Mouse (Mus musculus): ENCODE data around the gene Fam184a.
"Not testable (repeated sequence)": the region's sequence is repeated elsewhere in the genome, so short reads cannot be mapped to it uniquely, and the experiment has no call there.

Fam184a gene

GRCm38 (mm10) chr10:53688952-53689584 is 61.9 kb downstream of the Fam184a start:
- DNase-seq: no peak

GRCm38 (mm10) chr10:53688533-53688932 is 62.4 kb downstream of the Fam184a start:
- DNase-seq: no peak

GRCm38 (mm10) chr10:53687888-53688287 is 63.0 kb downstream of the Fam184a start:
- DNase-seq: no peak

GRCm38 (mm10) chr10:53685806-53686205 is 65.1 kb downstream of the Fam184a start:
- no peak for DNase-seq

- DNase-seq: no peak
Measured at GRCm38 (mm10) chr10:53683226-53683625, 67.7 kb downstream of the Fam184a start.

- DNase-seq: no peak
Measured at GRCm38 (mm10) chr10:53679690-53680557, 71.0 kb downstream of the Fam184a start.

GRCm38 (mm10) chr10:53661788-53662187 is 89.1 kb downstream of the Fam184a start:
- DNase-seq: no peak

- DNase-seq: not testable (repeated sequence)
Measured at GRCm38 (mm10) chr10:53654239-53654638, 96.7 kb downstream of the Fam184a start.

- no peak for DNase-seq
Measured at GRCm38 (mm10) chr10:53650683-53651082, 100.2 kb downstream of the Fam184a start.

- DNase-seq: no peak
Measured at GRCm38 (mm10) chr10:53641507-53641906, 109.4 kb downstream of the Fam184a start.

- DNase-seq: no peak
Measured at GRCm38 (mm10) chr10:53635246-53635971, 115.5 kb downstream of the Fam184a start.

GRCm38 (mm10) chr10:53634160-53634559 is 116.8 kb downstream of the Fam184a start:
- no peak for DNase-seq

GRCm38 (mm10) chr10:53630339-53630738 is 120.6 kb downstream of the Fam184a start, which contains the start of gene Mcm9:
Gene Mcm9, minus strand, starts transcription at chr10:53630439.
- DNase-seq: not testable (repeated sequence)

- DNase-seq: peak; percentile 98
Measured at GRCm38 (mm10) chr10:53629918-53630250, 121.0 kb downstream of the Fam184a start.

- DNase-seq: peak; percentile 98
Measured at GRCm38 (mm10) chr10:53629247-53629917, 121.5 kb downstream of the Fam184a start.

GRCm38 (mm10) chr10:53615850-53616616 is 134.9 kb downstream of the Fam184a start:
- no peak for DNase-seq

GRCm38 (mm10) chr10:53613955-53614354 is 137.0 kb downstream of the Fam184a start:
- no peak for DNase-seq

GRCm38 (mm10) chr10:53612172-53612571 is 138.8 kb downstream of the Fam184a start:
- DNase-seq: peak; percentile 88

GRCm38 (mm10) chr10:53608274-53608673 is 142.6 kb downstream of the Fam184a start:
- DNase-seq: no peak

GRCm38 (mm10) chr10:53605328-53605727 is 145.6 kb downstream of the Fam184a start:
- DNase-seq: no peak

GRCm38 (mm10) chr10:53598821-53599220 is 152.1 kb downstream of the Fam184a start:
- no peak for DNase-seq

Data from cerebellum, adult 11-12 months (tissue).